Mouse (Mus musculus) limb, embryonic 13.5 days (tissue): Measurements from ENCODE around the gene Hsh2d. TPM values are rescaled to one million over a fixed set of nuclear protein-coding genes. Genes with fewer than 3 reads are reported as not detected.

Source experiments
- ATAC-seq: fragments of 200-750 bp; cut with Nextera tagmentation; 2 replicates; pipeline ENCODE4 v1.8.0; 2017; ENCODE audit warnings: low read depth, moderate number of reproducible peaks, moderate TSS enrichment; ENCODE audit not compliant: low FRiP score
- H3K27ac ChIP-seq: fragments of 300-500 bp; sonication (generic); 2 replicates; pipeline ENCODE4 v1.5.1; 2015; ENCODE audit warnings: inconsistent platforms, mild to moderate bottlenecking, moderate library complexity
- H3K27me3 ChIP-seq: fragments of 300-500 bp; sonication (generic); 2 replicates; pipeline ENCODE4 v1.6.1; 2015; ENCODE audit warnings: mild to moderate bottlenecking, inconsistent platforms
- H3K36me3 ChIP-seq: fragments of 300-500 bp; sonication (generic); 2 replicates; pipeline ENCODE4 v1.6.1; 2015; ENCODE audit warnings: inconsistent platforms, mild to moderate bottlenecking, moderate library complexity
- H3K4me1 ChIP-seq: fragments of 300-500 bp; sonication (generic); 2 replicates; pipeline ENCODE4 v1.6.1; 2015; ENCODE audit warnings: inconsistent platforms
- H3K4me2 ChIP-seq: fragments of 300-500 bp; sonication (generic); replicated peaks from 2 replicates; pipeline ENCODE4 v1.6.1; 2015; ENCODE audit warnings: inconsistent platforms, mild to moderate bottlenecking, moderate library complexity
- H3K4me3 ChIP-seq: fragments of 300-500 bp; sonication (generic); 2 replicates; pipeline ENCODE4 v1.5.1; 2015; ENCODE audit warnings: moderate library complexity, mild to moderate bottlenecking, inconsistent platforms
- H3K9ac ChIP-seq: fragments of 300-500 bp; sonication (generic); 2 replicates; pipeline ENCODE4 v1.6.1; 2015; ENCODE audit warnings: mild to moderate bottlenecking, inconsistent platforms
- H3K9me3 ChIP-seq: fragments of 300-500 bp; sonication (generic); 2 replicates; pipeline ENCODE4 v1.6.1; 2016; ENCODE audit warnings: inconsistent platforms
- WGBS: fragments of 180-500 bp; shearing (Covaris S2); methylation state at CpG from one replicate; pipeline ENCODE4 v1.1.7; 2015; 5-methylcytosine and 5-hydroxymethylcytosine counted together
- polyA plus RNA-seq: library from polyadenylated mRNA; unstranded; fragments of >200 nt; fragmentation: Nextera tagmentation; extraction: Ambion mirVana; gene quantifications from 2 replicates; pipeline ENCODE4 v1.2.1, GENCODE M21; 2015

Hsh2d gene
- polyA plus RNA-seq, 1 experiment from 2014 or later: not detected

- Histone ChIP-seq H3K9me3 (no peaks in the 10 kb centered on the region), H3K27me3 (no peaks in the 10 kb centered on the region), H3K9ac (no peak overlapping the region; the same call in 1 of the 2 replicates), H3K36me3 (peaks cover 11% of the 10 kb centered on the region), H3K4me3 (peak overlapping the region; percentile 44), H3K4me2 (peak overlapping the region; percentile 68), H3K27ac (no peak overlapping the region), H3K4me1 (peaks cover 35% of the 10 kb centered on the region)
- ATAC-seq: no peak
- WGBS: 65% methylated on average over 3 of the region's 3 CpGs
Observed at GRCm38 (mm10) chr8:72160007-72160406, 29.4 kb upstream of the Hsh2d start.

- Histone ChIP-seq H3K4me3 (peak within 1 kb of the TSS; percentile 96), H3K9ac (peak within 1 kb of the TSS; percentile 94), H3K27me3 (no peaks in the 10 kb centered on the region), H3K4me2 (peak within 1 kb of the TSS; percentile 85), H3K36me3 (peaks cover 20% of the 10 kb centered on the region), H3K9me3 (no peaks in the 10 kb centered on the region), H3K27ac (peak within 1 kb of the TSS; percentile 84), H3K4me1 (peaks cover 35% of the 10 kb centered on the region)
- under 1% methylated on average over 82 of the region's 82 CpGs for WGBS
- peak; percentile 99 for ATAC-seq
Observed at GRCm38 (mm10) chr8:72160707-72161697, 28.4 kb upstream of the Hsh2d start, which contains the start of gene Rab8a. TSS of gene Rab8a (plus strand) at chr8:72161200.

- no peak overlapping the region for H3K9ac ChIP-seq
- ATAC-seq: no peak
- peaks cover 25% of the 10 kb centered on the region for H3K36me3 ChIP-seq
- no peaks in the 10 kb centered on the region for H3K9me3 ChIP-seq
- peak overlapping the region; percentile 85; the same call in 1 of the 2 replicates for H3K4me2 ChIP-seq
- H3K4me3 ChIP-seq: no peak overlapping the region
- no peak overlapping the region for H3K27ac ChIP-seq
- H3K27me3 ChIP-seq: no peaks in the 10 kb centered on the region
- peaks cover 35% of the 10 kb centered on the region for H3K4me1 ChIP-seq
Observed at GRCm38 (mm10) chr8:72162821-72163220, 26.6 kb upstream of the Hsh2d start.

- WGBS: 93% methylated on average over 3 of the region's 3 CpGs
- H3K4me2 ChIP-seq: no peak overlapping the region
- no peak overlapping the region for H3K27ac ChIP-seq
- no peak overlapping the region for H3K4me3 ChIP-seq
- no peaks in the 10 kb centered on the region for H3K4me1 ChIP-seq
- H3K27me3 ChIP-seq: no peaks in the 10 kb centered on the region
- peaks cover 85% of the 10 kb centered on the region for H3K36me3 ChIP-seq
- H3K9ac ChIP-seq: no peak overlapping the region
- H3K9me3 ChIP-seq: no peaks in the 10 kb centered on the region
- ATAC-seq: no peak
Observed at GRCm38 (mm10) chr8:72169098-72169668, 20.3 kb upstream of the Hsh2d start.

- no peak overlapping the region for H3K9ac ChIP-seq
- H3K27ac ChIP-seq: no peak overlapping the region
- H3K9me3 ChIP-seq: no peaks in the 10 kb centered on the region
- H3K36me3 ChIP-seq: peaks cover 85% of the 10 kb centered on the region
- H3K4me3 ChIP-seq: no peak overlapping the region
- WGBS: 85% methylated on average over 3 of the region's 3 CpGs
- no peak overlapping the region for H3K4me2 ChIP-seq
- ATAC-seq: no peak
- no peaks in the 10 kb centered on the region for H3K27me3 ChIP-seq
- no peaks in the 10 kb centered on the region for H3K4me1 ChIP-seq
Observed at GRCm38 (mm10) chr8:72169681-72170249, 19.7 kb upstream of the Hsh2d start.

GRCm38 (mm10) chr8:72177346-72177925 is 12.0 kb upstream of the Hsh2d start:
- ATAC-seq: 0 out of 2 replicates have a peak, but pooled peaks have one; percentile 41
- H3K27me3 ChIP-seq: no peaks in the 10 kb centered on the region
- H3K27ac ChIP-seq: no peak overlapping the region
- H3K36me3 ChIP-seq: peaks cover 97% of the 10 kb centered on the region
- no peaks in the 10 kb centered on the region for H3K9me3 ChIP-seq
- no peaks in the 10 kb centered on the region for H3K4me1 ChIP-seq
- WGBS: 63% methylated on average over 5 of the region's 5 CpGs
- no peak overlapping the region for H3K4me2 ChIP-seq
- H3K9ac ChIP-seq: no peak overlapping the region
- no peak overlapping the region for H3K4me3 ChIP-seq

- 86% methylated on average over 2 of the region's 2 CpGs for WGBS
- Histone ChIP-seq H3K9ac (no peak overlapping the region), H3K4me3 (no peak overlapping the region), H3K4me2 (no peak overlapping the region), H3K9me3 (no peaks in the 10 kb centered on the region), H3K4me1 (no peaks in the 10 kb centered on the region), H3K27me3 (no peaks in the 10 kb centered on the region), H3K27ac (no peak overlapping the region), H3K36me3 (peaks cover 34% of the 10 kb centered on the region)
- no peak for ATAC-seq
Observed at GRCm38 (mm10) chr8:72183554-72184202, 5.8 kb upstream of the Hsh2d start.

- no peaks in the 10 kb centered on the region for H3K36me3 ChIP-seq
- H3K9me3 ChIP-seq: 0 out of 2 replicates have a peak, but pooled peaks cover 2% of the 10 kb centered on the region
- 91% methylated on average over 2 of the region's 2 CpGs for WGBS
- no peaks in the 10 kb centered on the region for H3K27me3 ChIP-seq
- H3K9ac ChIP-seq: no peak overlapping the region
- H3K4me3 ChIP-seq: no peak overlapping the region
- ATAC-seq: no peak
- no peak overlapping the region for H3K4me2 ChIP-seq
- H3K27ac ChIP-seq: no peak overlapping the region
- no peaks in the 10 kb centered on the region for H3K4me1 ChIP-seq
Observed at GRCm38 (mm10) chr8:72187793-72188331, 1.6 kb upstream of the Hsh2d start.

GRCm38 (mm10) chr8:72190215-72190539 is 739 bp downstream of the Hsh2d start:
- no peak for ATAC-seq
- 80% methylated on average over 2 of the region's 2 CpGs for WGBS
- Histone ChIP-seq H3K36me3 (no peaks in the 10 kb centered on the region), H3K27me3 (no peaks in the 10 kb centered on the region), H3K27ac (no peak overlapping the region), H3K9ac (no peak overlapping the region), H3K9me3 (0 out of 2 replicates have a peak, but pooled peaks cover 2% of the 10 kb centered on the region), H3K4me1 (no peaks in the 10 kb centered on the region), H3K4me3 (no peak overlapping the region), H3K4me2 (no peak overlapping the region)

GRCm38 (mm10) chr8:72192065-72192464 is 2.6 kb downstream of the Hsh2d start:
- Histone ChIP-seq H3K9ac (no peak overlapping the region), H3K36me3 (no peaks in the 10 kb centered on the region), H3K4me1 (no peaks in the 10 kb centered on the region), H3K4me3 (no peak overlapping the region), H3K9me3 (0 out of 2 replicates have a peak, but pooled peaks cover 2% of the 10 kb centered on the region), H3K27me3 (no peaks in the 10 kb centered on the region), H3K27ac (no peak overlapping the region), H3K4me2 (no peak overlapping the region)
- ATAC-seq: no peak

- WGBS: 57% methylated on average over 8 of the region's 8 CpGs
- H3K4me3 ChIP-seq: no peak overlapping the region
- H3K9ac ChIP-seq: no peak overlapping the region
- no peak overlapping the region for H3K4me2 ChIP-seq
- no peaks in the 10 kb centered on the region for H3K4me1 ChIP-seq
- peaks cover 17% of the 10 kb centered on the region for H3K9me3 ChIP-seq
- no peaks in the 10 kb centered on the region for H3K27me3 ChIP-seq
- ATAC-seq: no peak
- no peaks in the 10 kb centered on the region for H3K36me3 ChIP-seq
- no peak overlapping the region for H3K27ac ChIP-seq
Observed at GRCm38 (mm10) chr8:72197997-72198396, 8.6 kb downstream of the Hsh2d start.
